Mouse (Mus musculus) myocyte (in vitro differentiated cells): ENCODE results near the gene Palld. TPM values are rescaled to one million over a fixed set of nuclear protein-coding genes. Genes with fewer than 3 reads are reported as not detected.

Experiments used
- H3K27me3 ChIP-seq: one replicate; pipeline ENCODE4 v1.6.1; 2011; ENCODE audit not compliant: control insufficient read depth, insufficient read depth, insufficient read length
- H3K36me3 ChIP-seq: one replicate; pipeline ENCODE4 v1.6.1; 2011; ENCODE audit not compliant: control insufficient read depth, insufficient read depth
- H3K4me2 ChIP-seq: one replicate; pipeline ENCODE4 v1.6.1; 2011; ENCODE audit warnings: low read depth, control low read depth
- H3K4me3 ChIP-seq: one replicate; pipeline ENCODE4 v1.5.1; 2011; ENCODE audit warnings: mild to moderate bottlenecking, control low read depth, moderate library complexity
- H3K79me2 ChIP-seq: one replicate; pipeline ENCODE4 v1.6.1; 2011; ENCODE audit not compliant: control insufficient read depth, insufficient read depth
- H3ac ChIP-seq: one replicate; pipeline ENCODE4 v1.6.1; 2011; ENCODE audit not compliant: control insufficient read depth, insufficient read length
- CEBPB ChIP-seq: IDR thresholded peaks from 2 replicates; pipeline ENCODE4 v1.6.1; 2011; ENCODE audit warnings: mild to moderate bottlenecking, moderate library complexity; ENCODE audit not compliant: poor library complexity, insufficient read depth, severe bottlenecking
- E2F4 ChIP-seq: IDR thresholded peaks from one replicate; pipeline ENCODE4 v1.6.1; 2011; ENCODE audit warnings: mild to moderate bottlenecking, control low read depth, moderate library complexity; ENCODE audit not compliant: insufficient read depth
- MAX ChIP-seq: IDR thresholded peaks from one replicate; pipeline ENCODE4 v1.6.1; 2011; ENCODE audit warnings: low read depth, mild to moderate bottlenecking, control low read depth
- MYOD1 ChIP-seq, 3 experiments: IDR thresholded peaks; one replicate each; pipeline ENCODE4 v1.6.1; 2011; ENCODE audit warnings: control low read depth in 2 of 3, low read depth in 2 of 3, mild to moderate bottlenecking in 2 of 3, moderate library complexity in 1 of 3; ENCODE audit not compliant: insufficient read length in 2 of 3, control insufficient read depth in 1 of 3
- MYOG ChIP-seq, 3 experiments: IDR thresholded peaks; one replicate each; pipeline ENCODE4 v1.6.1; 2011; ENCODE audit warnings: control low read depth in 2 of 3, low read depth in 2 of 3, mild to moderate bottlenecking in 2 of 3; ENCODE audit not compliant: insufficient read length in 2 of 3, control insufficient read depth in 1 of 3, insufficient read depth in 1 of 3
- POLR2A ChIP-seq: IDR thresholded peaks from one replicate; pipeline ENCODE4 v1.6.1; 2011; ENCODE audit warnings: low read depth, mild to moderate bottlenecking, control low read depth, moderate library complexity; ENCODE audit not compliant: insufficient read length
- POLR2AphosphoS2 ChIP-seq: IDR thresholded peaks from one replicate; pipeline ENCODE4 v1.6.1; 2011; ENCODE audit warnings: low read depth, control low read depth; ENCODE audit not compliant: insufficient read length
- REST ChIP-seq: IDR thresholded peaks from one replicate; pipeline ENCODE4 v1.6.1; 2011; ENCODE audit warnings: mild to moderate bottlenecking, control low read depth, moderate library complexity; ENCODE audit not compliant: insufficient read depth, insufficient read length
- SRF ChIP-seq: IDR thresholded peaks from one replicate; pipeline ENCODE4 v1.6.1; 2011; ENCODE audit warnings: low read depth; ENCODE audit not compliant: control insufficient read depth, insufficient read length
- TCF12 ChIP-seq: IDR thresholded peaks from one replicate; pipeline ENCODE4 v1.6.1; 2011; ENCODE audit warnings: mild to moderate bottlenecking, control low read depth; ENCODE audit not compliant: poor library complexity, insufficient read depth, severe bottlenecking
- TCF3 ChIP-seq: IDR thresholded peaks from one replicate; pipeline ENCODE4 v1.6.1; 2011; ENCODE audit warnings: low read depth, control low read depth; ENCODE audit not compliant: insufficient read length
- USF1 ChIP-seq: IDR thresholded peaks from one replicate; pipeline ENCODE4 v1.6.1; 2011; ENCODE audit warnings: low read depth, mild to moderate bottlenecking, control low read depth, moderate library complexity
- polyA plus RNA-seq: library from polyadenylated mRNA; unstranded; fragments of >200 nt; fragmentation: generic; extraction: Trizol; gene quantifications from one replicate; pipeline ENCODE4 v1.2.1, GENCODE M21; 2012; ENCODE audit warnings: missing spikeins

The Palld gene
- polyA plus RNA-seq, 1 experiment, result 52.4 TPM

GRCm38 (mm10) chr8:61539828-61540500, 362.5 kb downstream of the Palld start:
- Histone ChIP-seq H3K4me3 (no peak overlapping the region), H3K27me3 (no peaks in the 10 kb centered on the region), H3ac (no peak overlapping the region), H3K79me2 (no peaks in the 10 kb centered on the region), H3K36me3 (peaks cover 45% of the 10 kb centered on the region), H3K4me2 (no peak overlapping the region)
- no peak for TF ChIP-seq MAX
- no peak for TF ChIP-seq POLR2AphosphoS2
- TF ChIP-seq POLR2A, result no peak

- Histone ChIP-seq H3K4me3 (no peak overlapping the region), H3K27me3 (no peaks in the 10 kb centered on the region), H3K79me2 (no peaks in the 10 kb centered on the region), H3ac (no peak overlapping the region), H3K36me3 (peaks cover 56% of the 10 kb centered on the region), H3K4me2 (no peak overlapping the region)
- TF ChIP-seq MYOD1 (IDR thresholded peaks at IDR 0.05; ENCODE audit: control insufficient read depth in 1 of 3, insufficient read length in 2 of 3, low read depth in 2 of 3) (no peak), POLR2A (no peak), MYOG (IDR thresholded peaks at IDR 0.05; ENCODE audit: control insufficient read depth in 1 of 3, insufficient read depth in 1 of 3, insufficient read length in 2 of 3, low read depth in 2 of 3) (no peak)
These were observed 365.0 kb downstream of the Palld start for GRCm38 (mm10) chr8:61537471-61537870.

GRCm38 (mm10) chr8:61535472-61535871, 367.0 kb downstream of the Palld start:
- Histone ChIP-seq H3K4me2 (no peak overlapping the region), H3K36me3 (peaks cover 74% of the 10 kb centered on the region), H3ac (no peak overlapping the region), H3K27me3 (no peaks in the 10 kb centered on the region), H3K79me2 (no peaks in the 10 kb centered on the region), H3K4me3 (no peak overlapping the region)
- TF ChIP-seq USF1 (no peak), POLR2AphosphoS2 (no peak), MAX (no peak), E2F4 (no peak)

- H3ac ChIP-seq, result no peak overlapping the region
- no peak overlapping the region for H3K4me2 ChIP-seq
- no peaks in the 10 kb centered on the region for H3K27me3 ChIP-seq
- H3K4me3 ChIP-seq, result no peak overlapping the region
- no peaks in the 10 kb centered on the region for H3K79me2 ChIP-seq
- TF ChIP-seq USF1, result no peak
- TF ChIP-seq MAX, result no peak
- TF ChIP-seq POLR2AphosphoS2, result no peak
- no peak for TF ChIP-seq REST
- no peak for TF ChIP-seq CEBPB
- TF ChIP-seq MYOD1 (IDR thresholded peaks at IDR 0.05; ENCODE audit: control insufficient read depth in 1 of 3, insufficient read length in 2 of 3, low read depth in 2 of 3), result no peak
- no peak for TF ChIP-seq TCF3
- no peak for TF ChIP-seq MYOG (IDR thresholded peaks at IDR 0.05; ENCODE audit: control insufficient read depth in 1 of 3, insufficient read depth in 1 of 3, insufficient read length in 2 of 3, low read depth in 2 of 3)
- TF ChIP-seq TCF12, result no peak
- no peak for TF ChIP-seq POLR2A
- no peak for TF ChIP-seq SRF
- H3K36me3 ChIP-seq, result peaks cover 73% of the 10 kb centered on the region
These were observed 369.0 kb downstream of the Palld start for GRCm38 (mm10) chr8:61533356-61533926.

GRCm38 (mm10) chr8:61532831-61533230, 369.7 kb downstream of the Palld start:
- TF ChIP-seq POLR2A, result no peak
- Histone ChIP-seq H3K79me2 (no peaks in the 10 kb centered on the region), H3K4me3 (no peak overlapping the region), H3K27me3 (no peaks in the 10 kb centered on the region), H3K36me3 (peaks cover 72% of the 10 kb centered on the region), H3K4me2 (no peak overlapping the region), H3ac (no peak overlapping the region)
